Comparison of ENCODE assay signal across 10 mouse cellular contexts in genomic region chr2:60082984-60083636, GRCm38 (mm10).
DNase-seq lines count a peak whose midpoint lies in the region; ATAC-seq lines count a peak whose summit lies in the region.
"Had no signal": no experiment of that assay in that cellular context is flagged by ENCODE, and none has a peak within 500 bp of the region (broad histone marks: within the 10 kb centered on the region; RNA-seq: fewer than 3 reads in every experiment).

No protein-coding gene starts in this region.

- peaks cover 99% of the 10 kb centered on the region for H3K79me2 ChIP-seq in macrophage (ENCODE audit: inconsistent target)

- H3K4me1 ChIP-seq in liver, embryonic 15.5 days (replicated peaks): peaks cover 27% of the 10 kb centered on the region

- no peak for ATAC-seq in liver, embryonic 15.5 days (ENCODE audit: insufficient read depth)

- H3K9ac ChIP-seq in liver, embryonic 15.5 days: no peak overlapping the region
- H3K9ac ChIP-seq: midbrain, embryonic 12.5 days had no signal

- peak; percentile 28 to 32 for DNase-seq in cerebellum, adult 18-20 months
- DNase-seq in cerebellum, adult 9-11 months: no peak
- DNase-seq in liver: no peak
- DNase-seq in heart, adult 8-10 months (ENCODE audit: low spot score): peak; percentile 52
- no peak for DNase-seq in spleen, postnatal 36 days (ENCODE audit: low spot score in 2 of 2)
- DNase-seq in cerebellum, adult 8-10 months: no peak

- H3K27me3 ChIP-seq in liver, embryonic 15.5 days: no peaks in the 10 kb centered on the region
- H3K27me3 ChIP-seq: midbrain, embryonic 12.5 days had no signal

- H3K4me3 ChIP-seq in liver, embryonic 15.5 days (replicated peaks): no peak overlapping the region
- H3K4me3 ChIP-seq in macrophage (ENCODE audit: inconsistent target): no peak overlapping the region
- H3K4me3 ChIP-seq: erythroblast, embryonic 14.5 days; midbrain, embryonic 12.5 days had no signal

- no peaks in the 10 kb centered on the region for H3K9me3 ChIP-seq in liver, embryonic 15.5 days (replicated peaks)
- H3K9me3 ChIP-seq: midbrain, embryonic 12.5 days had no signal

- no peak overlapping the region for H3K4me2 ChIP-seq in liver, embryonic 15.5 days
- H3K4me2 ChIP-seq: midbrain, embryonic 12.5 days had no signal

- no peaks in the 10 kb centered on the region for H3K36me3 ChIP-seq in liver, embryonic 15.5 days (replicated peaks)
- no peaks in the 10 kb centered on the region for H3K36me3 ChIP-seq in macrophage (ENCODE audit: inconsistent target)
- H3K36me3 ChIP-seq: midbrain, embryonic 12.5 days had no signal

- H3K27ac ChIP-seq in liver, embryonic 15.5 days (replicated peaks): 0 out of 2 replicates have a peak overlapping the region, but pooled peaks have one; percentile 38
- H3K27ac ChIP-seq in macrophage: peak overlapping the region; percentile 40
- H3K27ac ChIP-seq: midbrain, embryonic 12.5 days had no signal

- 46% methylated on average over 7 of the region's 7 CpGs for WGBS in liver, embryonic 15.5 days (ENCODE audit: insufficient replicate concordance)
- 43% methylated on average over 7 of the region's 7 CpGs for WGBS in macrophage (ENCODE audit: missing documents)

Comparison
In these comparisons a context has a peak if more than half of its experiments do, and no peak if none do; other contexts are left out.
1. DNase-seq: peak in cerebellum, adult 18-20 months (2 of 2) and heart, adult 8-10 months (single experiment); none in cerebellum, adult 9-11 months (single experiment), liver (single experiment), spleen, postnatal 36 days (0 of 2) and cerebellum, adult 8-10 months (single experiment).